8 mouse cellular contexts compared by ENCODE assay signal in the genomic region with DNA sequence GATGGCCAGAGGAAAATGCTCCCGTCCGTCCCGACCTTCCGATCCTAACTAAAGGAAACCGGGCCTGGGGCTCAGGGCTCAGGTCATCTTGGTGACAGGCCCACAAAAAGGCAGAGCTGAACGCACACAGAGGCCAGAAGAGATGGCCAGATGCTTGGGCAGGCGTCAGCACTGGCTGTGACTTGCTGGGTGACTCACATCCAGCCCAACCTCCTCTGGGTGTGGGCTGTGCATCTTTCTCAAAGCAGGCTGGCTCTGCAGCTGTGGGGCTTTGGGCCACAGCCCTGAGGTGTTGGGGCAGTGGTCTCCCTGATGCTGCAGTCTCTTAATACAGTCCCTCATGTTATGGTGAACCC. TPM values are rescaled to one million over a fixed set of nuclear protein-coding genes. Genes with fewer than 3 reads are reported as not detected.
DNase-seq lines count a peak whose midpoint lies in the region; ATAC-seq and TF ChIP-seq lines count a peak whose summit lies in the region.

No protein-coding gene starts in this region.

- peak; percentile 70 for ATAC-seq in heart, embryonic 15.5 days (replicated peaks; ENCODE audit: insufficient number of reproducible peaks, insufficient read depth, low FRiP score, low read depth)
- ATAC-seq in embryonic facial prominence, embryonic 13.5 days (ENCODE audit: insufficient number of reproducible peaks, insufficient read depth, low FRiP score, low TSS enrichment, low read depth) = 0 out of 2 replicates have a peak, but pooled peaks have one; percentile 13
- peak; percentile 68 for ATAC-seq in intestine, postnatal 0 days
- peak; percentile 63 for ATAC-seq in midbrain, embryonic 15.5 days (replicated peaks)

- H3K9me3 ChIP-seq in heart, embryonic 15.5 days (replicated peaks) = no peaks in the 10 kb centered on the region
- H3K9me3 ChIP-seq in embryonic facial prominence, embryonic 13.5 days = no peaks in the 10 kb centered on the region
- no peaks in the 10 kb centered on the region for H3K9me3 ChIP-seq in intestine, postnatal 0 days (ENCODE audit: control insufficient read depth)
- H3K9me3 ChIP-seq in midbrain, embryonic 15.5 days = no peaks in the 10 kb centered on the region

- H3K27ac ChIP-seq in heart, embryonic 15.5 days = peak overlapping the region; percentile 98
- H3K27ac ChIP-seq in embryonic facial prominence, embryonic 13.5 days = peak overlapping the region; percentile 99
- peak overlapping the region; percentile 83 for H3K27ac ChIP-seq in intestine, postnatal 0 days (ENCODE audit: low read depth, low read length)
- H3K27ac ChIP-seq in midbrain, embryonic 15.5 days = peak overlapping the region; percentile 95

- 4% methylated on average over 7 of the region's 7 CpGs for WGBS in heart, embryonic 15.5 days
- WGBS in embryonic facial prominence, embryonic 13.5 days = 5% methylated on average over 7 of the region's 7 CpGs
- WGBS in intestine, postnatal 0 days = 10% methylated on average over 7 of the region's 7 CpGs
- 2% methylated on average over 7 of the region's 7 CpGs for WGBS in midbrain, embryonic 15.5 days

- peaks cover 89% of the 10 kb centered on the region for H3K4me1 ChIP-seq in heart, embryonic 15.5 days (replicated peaks)
- peaks cover 82% of the 10 kb centered on the region for H3K4me1 ChIP-seq in embryonic facial prominence, embryonic 13.5 days
- peaks cover 18% of the 10 kb centered on the region; the same call in 1 of the 2 replicates for H3K4me1 ChIP-seq in intestine, postnatal 0 days (replicated peaks; ENCODE audit: control insufficient read depth, insufficient read depth, low read length)
- H3K4me1 ChIP-seq in midbrain, embryonic 15.5 days = peaks cover 70% of the 10 kb centered on the region

- peak overlapping the region; percentile 40 for H3K9ac ChIP-seq in heart, embryonic 15.5 days
- H3K9ac ChIP-seq in embryonic facial prominence, embryonic 13.5 days = peak overlapping the region; percentile 74
- no peak overlapping the region for H3K9ac ChIP-seq in intestine, postnatal 0 days (ENCODE audit: low read depth, low read length)
- peak overlapping the region; percentile 31; the same call in 1 of the 2 replicates for H3K9ac ChIP-seq in midbrain, embryonic 15.5 days

- H3K36me3 ChIP-seq in heart, embryonic 15.5 days = no peaks in the 10 kb centered on the region
- H3K36me3 ChIP-seq in C2C12 (ENCODE audit: control insufficient read depth, insufficient read depth) = no peaks in the 10 kb centered on the region
- no peaks in the 10 kb centered on the region for H3K36me3 ChIP-seq in embryonic facial prominence, embryonic 13.5 days
- no peaks in the 10 kb centered on the region for H3K36me3 ChIP-seq in intestine, postnatal 0 days (ENCODE audit: control insufficient read depth, insufficient read depth)
- H3K36me3 ChIP-seq in midbrain, embryonic 15.5 days (replicated peaks) = no peaks in the 10 kb centered on the region

- peak overlapping the region; percentile 66 for H3K4me2 ChIP-seq in heart, embryonic 15.5 days
- H3K4me2 ChIP-seq in embryonic facial prominence, embryonic 13.5 days = peak overlapping the region; percentile 80
- H3K4me2 ChIP-seq in intestine, postnatal 0 days (replicated peaks; ENCODE audit: low read depth) = peak overlapping the region; percentile 67
- H3K4me2 ChIP-seq in midbrain, embryonic 15.5 days = peak overlapping the region; percentile 45

- H3K79me2 ChIP-seq in C2C12 (ENCODE audit: control insufficient read depth, insufficient read depth) = peaks cover 93% of the 10 kb centered on the region

- H3K27me3 ChIP-seq in heart, embryonic 15.5 days = no peaks in the 10 kb centered on the region
- H3K27me3 ChIP-seq in C2C12 (ENCODE audit: control insufficient read depth, insufficient read depth, insufficient read length) = no peaks in the 10 kb centered on the region
- H3K27me3 ChIP-seq in embryonic facial prominence, embryonic 13.5 days = no peaks in the 10 kb centered on the region
- no peaks in the 10 kb centered on the region for H3K27me3 ChIP-seq in intestine, postnatal 0 days (replicated peaks; ENCODE audit: control insufficient read depth, insufficient read depth, low read length)
- no peaks in the 10 kb centered on the region for H3K27me3 ChIP-seq in midbrain, embryonic 15.5 days (replicated peaks)

- H3ac ChIP-seq in C2C12 (ENCODE audit: control insufficient read depth, insufficient read length, low read depth) = peak overlapping the region; percentile 38

- peaks cover 79% of the 10 kb centered on the region for H3K79me3 ChIP-seq in C2C12 (ENCODE audit: low read depth)

- TF ChIP-seq CTCF in C2C12 (IDR thresholded peaks at IDR 0.05; ENCODE audit: control insufficient read depth, insufficient read depth, insufficient read length) = no peak
- no peak for TF ChIP-seq CTCF in intestine, postnatal 0 days (IDR thresholded peaks at IDR 0.05; ENCODE audit: low read depth)

- no peak for DNase-seq in heart, adult 11 months
- no peak for DNase-seq in thymus, adult 18-20 months
- DNase-seq in spleen, postnatal 10 days (ENCODE audit: low spot score in 2 of 2) = no peak

- peak overlapping the region; percentile 41 for H3K4me3 ChIP-seq in heart, embryonic 15.5 days
- H3K4me3 ChIP-seq in C2C12 (ENCODE audit: insufficient read depth, poor library complexity, severe bottlenecking) = no peak overlapping the region
- peak overlapping the region; percentile 44 for H3K4me3 ChIP-seq in embryonic facial prominence, embryonic 13.5 days
- H3K4me3 ChIP-seq in intestine, postnatal 0 days (ENCODE audit: low read depth, low read length) = no peak overlapping the region
- no peak overlapping the region for H3K4me3 ChIP-seq in midbrain, embryonic 15.5 days

TF ChIP-seq in C2C12, 6 proteins besides CTCF, POLR2A, EP300 and RAD21:
- no peak for TF ChIP-seq CEBPB (IDR thresholded peaks at IDR 0.05; ENCODE audit: low read depth)
- peak; percentile 49 for TF ChIP-seq MYOD1 (IDR thresholded peaks at IDR 0.05; ENCODE audit: control insufficient read depth, insufficient read length, low read depth)
- peak; percentile 17 for TF ChIP-seq FOSL1 (IDR thresholded peaks at IDR 0.05; ENCODE audit: insufficient read depth, low read length, poor library complexity, severe bottlenecking)
- TF ChIP-seq MAX (IDR thresholded peaks at IDR 0.05) = no peak

RNA-seq across cellular contexts. Expression of a gene that starts 37.5 kb away (rescaled TPM):
- 14.9 and 22.2 TPM in 2 replicates for polyA plus RNA-seq in heart, embryonic 15.5 days (2015; fragmentation: Nextera tagmentation; extraction: Ambion mirVana)
- polyA plus RNA-seq in C2C12 (2012; fragmentation: generic; extraction: Trizol) = 91.1 TPM
- 35.1 and 36.2 TPM in 2 replicates for polyA plus RNA-seq in embryonic facial prominence, embryonic 13.5 days (2015; fragmentation: Nextera tagmentation; extraction: Ambion mirVana)
- polyA plus RNA-seq in intestine, postnatal 0 days (2015; fragmentation: Nextera tagmentation; extraction: Ambion mirVana) = 7.1 and 7.6 TPM in 2 replicates
- 25.6 and 27.6 TPM in 2 replicates for polyA plus RNA-seq in midbrain, embryonic 15.5 days (2015; fragmentation: Nextera tagmentation; extraction: Ambion mirVana)

Comparison
In these comparisons a context has a peak if more than half of its experiments do, and no peak if none do; other contexts are left out.
1. ATAC-seq: peak in every context shown above with its lines; median percentile 70 in heart, embryonic 15.5 days; 68 in intestine, postnatal 0 days; 63 in midbrain, embryonic 15.5 days; 13 in embryonic facial prominence, embryonic 13.5 days.
2. H3K4me3 ChIP-seq: peak in heart, embryonic 15.5 days (single experiment) and embryonic facial prominence, embryonic 13.5 days (single experiment); none in C2C12 (single experiment), intestine, postnatal 0 days (single experiment) and midbrain, embryonic 15.5 days (single experiment).
3. Peak in every context shown above with its lines, with median percentiles within 50 percentile points of each other: H3K27ac ChIP-seq and H3K4me2 ChIP-seq.